Mouse (Mus musculus) frontal cortex, adult 2 months (tissue): ENCODE data around the gene Mettl23. TPM values are rescaled to one million over a fixed set of nuclear protein-coding genes. Genes with fewer than 3 reads are reported as not detected.

Experiments
- DNase-seq, 2 experiments: peaks; one replicate each; pipeline ENCODE4 v3.0.0; 2022; ENCODE audit warnings: low spot score in 1 of 2; ENCODE audit errors: extremely low spot score in 1 of 2
- polyA plus RNA-seq: library from polyadenylated mRNA; depleted of rRNA; stranded (reverse); fragments of >200 nt; gene quantifications from 2 replicates; pipeline ENCODE4 v1.2.3, GENCODE M21; 2012

Mettl23 gene
- polyA plus RNA-seq, 1 experiment: 39.8 TPM

GRCm38 (mm10) chr11:116817567-116817966 is 25.5 kb upstream of the Mettl23 start:
- DNase-seq: no peak

- DNase-seq: no peak
Observed at GRCm38 (mm10) chr11:116818722-116819121, 24.4 kb upstream of the Mettl23 start.

- no peak for DNase-seq
Observed at GRCm38 (mm10) chr11:116819932-116820593, 23.0 kb upstream of the Mettl23 start.

GRCm38 (mm10) chr11:116821057-116821940 is 21.8 kb upstream of the Mettl23 start:
- no peak for DNase-seq

- no peak for DNase-seq
Observed at GRCm38 (mm10) chr11:116822215-116822614, 20.9 kb upstream of the Mettl23 start.

- peak in 1 of 2 experiments; percentile 57 for DNase-seq
Observed at GRCm38 (mm10) chr11:116822626-116823025, 20.5 kb upstream of the Mettl23 start.

GRCm38 (mm10) chr11:116823255-116823654 is 19.8 kb upstream of the Mettl23 start:
- no peak for DNase-seq

GRCm38 (mm10) chr11:116823885-116824284 is 19.2 kb upstream of the Mettl23 start:
- peak in 1 of 2 experiments; percentile 59 for DNase-seq

GRCm38 (mm10) chr11:116825230-116825629 is 17.8 kb upstream of the Mettl23 start:
- no peak for DNase-seq

- DNase-seq: no peak
Observed at GRCm38 (mm10) chr11:116826550-116827504, 16.3 kb upstream of the Mettl23 start.

GRCm38 (mm10) chr11:116827534-116828165 is 15.4 kb upstream of the Mettl23 start, which contains the start of gene Mxra7:
Mxra7 (minus strand) TSS chr11:116828046.
- DNase-seq: peak in 1 of 2 experiments; percentile 58

- no peak for DNase-seq
Observed at GRCm38 (mm10) chr11:116832172-116832685, 10.8 kb upstream of the Mettl23 start.

GRCm38 (mm10) chr11:116834954-116835353 is 8.1 kb upstream of the Mettl23 start:
- no peak for DNase-seq

- no peak for DNase-seq
Observed at GRCm38 (mm10) chr11:116836283-116836682, 6.8 kb upstream of the Mettl23 start.

GRCm38 (mm10) chr11:116837441-116837840 is 5.6 kb upstream of the Mettl23 start:
- DNase-seq: no peak

- DNase-seq: no peak
Observed at GRCm38 (mm10) chr11:116838936-116839335, 4.1 kb upstream of the Mettl23 start.

- DNase-seq: no peak
Observed at GRCm38 (mm10) chr11:116839601-116840000, 3.5 kb upstream of the Mettl23 start.

- DNase-seq: no peak
Observed at GRCm38 (mm10) chr11:116840748-116841147, 2.3 kb upstream of the Mettl23 start.

- DNase-seq: peak in 1 of 2 experiments; percentile 66
Observed at GRCm38 (mm10) chr11:116842531-116843260, 382 bp upstream of the Mettl23 start.
